Mouse (Mus musculus): ENCODE data around the gene Fam120a.

GRCm38 (mm10) chr13:48864673-48865356, 103.0 kb downstream of the Fam120a start:
- TF ChIP-seq CTCF (IDR thresholded peaks at IDR 0.05; ENCODE audit: low read depth) (no peak), EP300 (IDR thresholded peaks at IDR 0.05; ENCODE audit: low read depth) (no peak)
